Mouse (Mus musculus): ENCODE results near the gene Nmur1.

GRCm38 (mm10) chr1:86437219-86438013, 11.4 kb upstream of the Nmur1 start:
- no peak for TF ChIP-seq CTCF (IDR thresholded peaks at IDR 0.05; ENCODE audit: borderline replicate concordance, insufficient read depth, low read depth, low read length)
- TF ChIP-seq POLR2A (IDR thresholded peaks at IDR 0.05; ENCODE audit: borderline replicate concordance, insufficient read depth, low read length), result no peak
